Mouse (Mus musculus) limb, embryonic 15.5 days (tissue): Measurements from ENCODE around the gene Tob2. TPM values are rescaled to one million over a fixed set of nuclear protein-coding genes. Genes with fewer than 3 reads are reported as not detected.
A peak's percentile ranks its signal among the peaks of the same experiment; 100 is the strongest.

ENCODE experiments used
- ATAC-seq: fragments of 200-750 bp; cut with Nextera tagmentation; 2 replicates; pipeline ENCODE4 v1.8.0; 2017; ENCODE audit warnings: low read depth, moderate TSS enrichment; ENCODE audit not compliant: insufficient number of reproducible peaks, low FRiP score, low TSS enrichment
- H3K27ac ChIP-seq: fragments of 300-500 bp; sonication (generic); 2 replicates; pipeline ENCODE4 v1.5.1; 2015; ENCODE audit warnings: moderate library complexity, mild to moderate bottlenecking, inconsistent platforms
- H3K27me3 ChIP-seq: fragments of 300-500 bp; sonication (generic); 2 replicates; pipeline ENCODE4 v1.6.1; 2015; ENCODE audit warnings: inconsistent platforms
- H3K36me3 ChIP-seq: fragments of 300-500 bp; sonication (generic); 2 replicates; pipeline ENCODE4 v1.6.1; 2015; ENCODE audit warnings: inconsistent platforms
- H3K4me1 ChIP-seq: fragments of 300-500 bp; sonication (generic); 2 replicates; pipeline ENCODE4 v1.6.1; 2015; ENCODE audit warnings: inconsistent platforms
- H3K4me2 ChIP-seq: fragments of 300-500 bp; sonication (generic); 2 replicates; pipeline ENCODE4 v1.6.1; 2015; ENCODE audit warnings: mild to moderate bottlenecking, inconsistent platforms
- H3K4me3 ChIP-seq: fragments of 300-500 bp; sonication (generic); 2 replicates; pipeline ENCODE4 v1.5.1; 2015; ENCODE audit warnings: mild to moderate bottlenecking, inconsistent platforms
- H3K9ac ChIP-seq: fragments of 300-500 bp; sonication (generic); 2 replicates; pipeline ENCODE4 v1.6.1; 2015; ENCODE audit warnings: inconsistent platforms
- H3K9me3 ChIP-seq: fragments of 300-500 bp; sonication (generic); 2 replicates; pipeline ENCODE4 v1.6.1; 2016; ENCODE audit warnings: inconsistent platforms
- WGBS: fragments of 180-500 bp; shearing (Covaris S2); methylation state at CpG from one replicate; pipeline ENCODE4 v1.1.7; 2015; 5-methylcytosine and 5-hydroxymethylcytosine counted together
- polyA plus RNA-seq: library from polyadenylated mRNA; unstranded; fragments of >200 nt; fragmentation: Nextera tagmentation; extraction: Ambion mirVana; gene quantifications from 2 replicates; pipeline ENCODE4 v1.2.1, GENCODE M21; 2015

Gene Tob2
- polyA plus RNA-seq, 1 experiment from 2014 or later, result 29.8 TPM

DNA sequence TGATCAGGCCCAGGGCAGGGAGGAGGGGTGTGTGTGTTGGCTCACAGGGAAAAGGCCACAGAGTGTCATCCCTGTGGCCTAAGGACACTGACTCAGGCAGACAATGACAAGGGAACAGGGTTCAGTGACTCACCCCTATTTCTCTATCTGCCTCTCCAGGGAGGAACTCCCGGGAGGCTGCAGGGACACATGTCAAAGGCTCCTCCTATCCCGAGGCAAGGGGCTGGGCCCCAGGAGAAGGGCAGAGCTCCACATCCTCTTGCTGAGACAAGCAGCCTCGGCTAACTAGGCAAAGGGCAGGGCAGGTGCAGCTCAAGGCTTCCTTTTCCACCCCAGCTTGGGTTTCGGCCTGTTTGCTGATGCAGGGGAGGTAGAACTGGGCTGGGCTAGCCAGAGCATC lies 12.9 kb downstream of the Tob2 start:
- no peak overlapping the region for H3K4me2 ChIP-seq
- peak overlapping the region; percentile 22; the same call in 1 of the 2 replicates for H3K27ac ChIP-seq
- 32% methylated on average over 4 of the region's 4 CpGs for WGBS
- H3K4me3 ChIP-seq, result no peak overlapping the region
- H3K27me3 ChIP-seq, result no peaks in the 10 kb centered on the region
- H3K9ac ChIP-seq, result no peak overlapping the region
- ATAC-seq, result no peak
- H3K9me3 ChIP-seq, result no peaks in the 10 kb centered on the region
- peaks cover 43% of the 10 kb centered on the region for H3K36me3 ChIP-seq
- H3K4me1 ChIP-seq, result no peaks in the 10 kb centered on the region

DNA sequence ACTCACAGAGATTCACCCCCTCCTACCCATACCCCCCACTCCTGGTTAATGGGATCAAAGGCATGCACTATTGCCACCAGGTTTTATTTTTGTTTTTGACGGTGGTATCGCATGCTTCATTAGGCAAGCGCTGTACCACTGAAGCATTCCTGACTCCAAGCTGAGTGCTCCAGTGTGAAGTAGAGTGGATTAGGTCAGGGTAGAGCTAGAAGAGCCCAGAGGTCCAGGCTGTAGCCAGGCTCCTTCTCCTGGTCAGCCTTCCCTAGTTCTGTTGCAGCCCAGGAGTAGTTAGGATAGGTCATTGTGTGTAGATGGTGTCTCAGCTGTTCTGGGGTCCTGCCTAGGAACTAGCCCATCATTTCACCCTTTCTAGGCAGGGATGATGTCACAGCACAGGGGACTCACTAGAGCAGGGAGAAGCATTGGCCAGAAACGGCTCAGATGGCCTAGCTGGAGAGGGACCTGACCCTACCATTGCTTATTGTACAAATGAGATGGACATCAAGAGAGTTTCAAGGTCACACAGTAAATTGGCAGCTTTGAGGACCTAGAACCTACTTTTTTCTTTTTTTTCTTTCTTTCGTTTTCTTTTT lies 13.5 kb downstream of the Tob2 start:
- H3K36me3 ChIP-seq, result peaks cover 37% of the 10 kb centered on the region
- no peak overlapping the region for H3K9ac ChIP-seq
- H3K4me3 ChIP-seq, result no peak overlapping the region
- no peaks in the 10 kb centered on the region for H3K9me3 ChIP-seq
- no peaks in the 10 kb centered on the region for H3K27me3 ChIP-seq
- H3K4me2 ChIP-seq, result no peak overlapping the region
- no peak for ATAC-seq
- peaks cover under 1% of the 10 kb centered on the region; the same call in 1 of the 2 replicates for H3K4me1 ChIP-seq
- no peak overlapping the region for H3K27ac ChIP-seq
- WGBS, result 77% methylated on average over 5 of the region's 5 CpGs

DNA sequence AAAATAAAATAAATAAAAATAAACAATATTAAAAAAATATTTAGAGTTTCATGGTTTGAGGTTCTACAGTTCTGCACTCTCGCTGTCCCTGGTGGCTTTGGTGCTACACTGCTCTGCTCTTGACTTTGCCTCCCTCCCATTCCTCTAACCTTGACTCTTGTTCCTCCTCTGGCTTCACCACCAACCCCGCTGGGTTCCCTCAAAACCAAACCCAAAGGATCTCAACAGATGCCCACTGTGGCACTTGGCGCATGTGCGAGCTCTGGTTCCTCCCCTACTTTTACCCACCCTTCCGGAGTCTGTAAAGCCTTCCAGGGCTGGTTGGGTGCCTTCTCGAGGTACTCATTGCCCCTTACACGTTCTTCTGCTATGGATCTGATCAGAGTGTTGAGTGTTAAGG lies 16.3 kb downstream of the Tob2 start:
- ATAC-seq, result no peak
- Histone ChIP-seq H3K4me3 (no peak overlapping the region), H3K9ac (no peak overlapping the region), H3K4me2 (no peak overlapping the region), H3K27ac (no peak overlapping the region), H3K4me1 (peaks cover 15% of the 10 kb centered on the region), H3K27me3 (no peaks in the 10 kb centered on the region), H3K36me3 (peaks cover 17% of the 10 kb centered on the region; the same call in 1 of the 2 replicates), H3K9me3 (no peaks in the 10 kb centered on the region)
- 86% methylated on average over 7 of the region's 7 CpGs for WGBS

DNA sequence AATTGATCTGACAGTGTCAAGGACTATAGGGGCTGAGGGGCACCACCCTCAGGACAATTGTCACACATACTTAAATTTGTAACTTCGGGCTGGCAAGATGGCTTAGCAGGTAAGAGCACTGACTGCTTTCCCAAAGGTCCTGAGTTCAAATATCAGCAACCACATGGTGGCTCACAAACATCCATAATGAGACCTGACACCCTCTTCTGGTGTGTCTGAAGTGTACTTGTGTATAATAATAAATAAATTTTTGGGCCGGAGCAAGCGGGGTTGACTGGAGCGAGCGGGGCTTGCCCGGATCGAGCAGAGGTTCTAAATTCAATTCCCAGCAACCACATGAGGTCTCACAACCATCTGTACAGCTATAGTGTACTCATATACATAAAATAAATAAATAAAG lies 18.3 kb downstream of the Tob2 start:
- ATAC-seq, result no peak
- H3K4me1 ChIP-seq, result peaks cover 34% of the 10 kb centered on the region
- 90% methylated on average over 7 of the region's 7 CpGs for WGBS
- no peaks in the 10 kb centered on the region for H3K27me3 ChIP-seq
- no peak overlapping the region for H3K9ac ChIP-seq
- H3K4me2 ChIP-seq, result no peak overlapping the region
- H3K27ac ChIP-seq, result no peak overlapping the region
- no peak overlapping the region for H3K4me3 ChIP-seq
- no peaks in the 10 kb centered on the region for H3K36me3 ChIP-seq
- H3K9me3 ChIP-seq, result no peaks in the 10 kb centered on the region

DNA sequence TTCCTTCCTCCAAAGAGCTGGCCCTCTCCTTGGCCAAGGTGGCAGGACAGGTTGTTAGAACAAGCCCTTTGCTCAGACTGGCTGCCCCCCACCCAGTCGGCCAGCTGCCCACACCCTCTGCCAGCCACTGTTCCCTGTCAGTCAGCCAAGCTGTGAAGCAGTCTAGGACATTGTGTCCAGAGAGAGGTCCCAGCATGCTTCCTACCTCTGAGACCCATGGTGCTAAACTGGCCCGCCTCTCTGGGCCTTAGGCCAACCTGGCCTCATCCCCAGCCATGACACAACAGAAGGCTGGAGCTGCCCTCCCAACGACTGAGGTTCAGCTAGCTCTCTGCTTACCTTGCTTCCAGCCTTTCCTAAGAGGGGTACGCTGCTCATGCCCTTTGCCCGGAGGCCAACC lies 19.0 kb downstream of the Tob2 start:
- no peak for ATAC-seq
- Histone ChIP-seq H3K9me3 (no peaks in the 10 kb centered on the region), H3K4me1 (peaks cover 34% of the 10 kb centered on the region), H3K36me3 (no peaks in the 10 kb centered on the region), H3K4me3 (no peak overlapping the region), H3K27ac (no peak overlapping the region), H3K27me3 (no peaks in the 10 kb centered on the region), H3K4me2 (no peak overlapping the region), H3K9ac (no peak overlapping the region)
- WGBS, result 64% methylated on average over 5 of the region's 5 CpGs

DNA sequence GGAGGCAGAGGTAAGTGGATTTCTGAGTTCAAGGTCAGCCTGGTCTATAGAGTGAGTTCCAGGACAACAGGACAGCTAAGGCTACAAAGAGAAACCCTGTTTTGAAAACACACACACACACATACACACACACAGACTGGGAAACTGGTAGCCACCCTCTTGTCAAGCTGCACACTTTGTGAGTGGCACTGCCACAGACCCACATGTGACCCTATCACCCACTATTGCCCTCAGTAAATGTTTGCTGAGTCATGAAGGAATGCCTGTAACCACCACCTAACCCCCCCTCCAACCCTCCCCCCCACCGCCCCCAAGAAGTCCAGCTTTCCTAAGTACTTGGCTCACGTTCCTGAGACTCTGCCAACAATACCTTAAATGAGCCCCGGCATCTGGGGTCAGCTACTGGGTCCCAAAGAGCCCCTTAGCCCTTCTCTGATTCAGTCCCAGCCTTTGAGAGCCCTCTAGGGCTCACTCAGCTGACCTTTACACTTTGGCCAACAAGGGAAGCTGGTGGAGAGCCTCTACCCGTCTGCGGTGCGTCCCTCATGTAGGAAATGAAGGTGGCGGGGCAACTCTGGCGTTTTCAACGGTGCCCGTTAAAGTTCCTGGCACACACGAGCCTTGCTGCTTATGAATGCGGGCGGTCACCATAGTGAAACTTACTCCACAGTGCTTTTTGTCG lies 19.9 kb downstream of the Tob2 start:
- no peaks in the 10 kb centered on the region for H3K36me3 ChIP-seq
- H3K4me2 ChIP-seq, result no peak overlapping the region
- H3K27ac ChIP-seq, result no peak overlapping the region
- no peak for ATAC-seq
- 55% methylated on average over 14 of the region's 14 CpGs for WGBS
- H3K4me1 ChIP-seq, result peaks cover 40% of the 10 kb centered on the region
- no peaks in the 10 kb centered on the region for H3K9me3 ChIP-seq
- H3K27me3 ChIP-seq, result no peaks in the 10 kb centered on the region
- no peak overlapping the region for H3K4me3 ChIP-seq
- no peak overlapping the region for H3K9ac ChIP-seq

DNA sequence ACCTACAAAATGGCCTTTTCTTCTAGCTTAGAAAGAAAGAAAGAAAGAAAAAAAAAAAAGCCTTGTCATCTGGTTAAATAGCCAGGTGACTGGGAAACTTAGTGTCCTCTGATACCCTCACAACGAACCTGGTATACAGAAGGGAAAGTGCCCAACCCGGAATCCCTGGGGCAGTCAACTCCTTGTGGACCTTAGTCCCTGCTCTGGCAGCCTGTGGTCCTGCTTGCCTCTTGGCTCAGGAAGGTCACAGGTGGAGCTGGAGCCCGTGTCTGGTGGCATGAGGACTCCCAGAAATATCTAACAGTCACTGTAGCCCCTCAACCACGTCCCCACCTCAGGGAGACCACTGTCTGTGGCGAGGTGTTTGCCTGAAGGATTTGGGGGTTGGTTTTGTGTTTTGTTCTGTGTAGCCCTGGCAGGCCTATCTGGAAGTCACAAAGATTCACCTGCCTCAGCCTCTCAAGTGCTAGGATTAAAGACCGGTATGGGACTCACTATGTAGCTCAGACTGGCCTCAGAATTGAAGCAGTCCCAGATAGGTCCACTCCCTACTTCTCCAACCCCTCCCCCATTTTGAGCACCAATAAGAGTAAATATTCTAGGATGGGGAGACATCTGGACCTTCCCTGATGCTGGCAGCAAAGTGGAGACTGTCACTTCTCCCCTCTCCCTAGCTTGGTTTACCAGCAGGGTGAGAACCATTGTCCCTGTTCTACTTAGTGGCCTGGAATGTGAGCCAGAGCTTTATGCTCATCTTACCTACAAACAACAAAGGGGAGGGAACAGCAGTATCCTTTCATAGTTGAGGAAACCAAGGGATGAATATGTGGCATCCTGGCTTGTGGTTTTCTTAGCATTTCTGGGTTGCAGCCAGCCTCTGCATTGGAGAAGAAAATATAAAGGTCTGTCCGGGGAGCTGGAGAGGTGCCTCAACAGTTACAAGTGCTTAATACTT lies 21.4 kb downstream of the Tob2 start:
- Histone ChIP-seq H3K36me3 (no peaks in the 10 kb centered on the region), H3K4me3 (no peak overlapping the region), H3K9me3 (no peaks in the 10 kb centered on the region), H3K4me2 (peak overlapping the region; percentile 66), H3K4me1 (peaks cover 40% of the 10 kb centered on the region), H3K27me3 (no peaks in the 10 kb centered on the region), H3K27ac (peak overlapping the region; percentile 68; the same call in 1 of the 2 replicates), H3K9ac (no peak overlapping the region)
- WGBS, result 64% methylated on average over 7 of the region's 7 CpGs
- ATAC-seq, result no peak

DNA sequence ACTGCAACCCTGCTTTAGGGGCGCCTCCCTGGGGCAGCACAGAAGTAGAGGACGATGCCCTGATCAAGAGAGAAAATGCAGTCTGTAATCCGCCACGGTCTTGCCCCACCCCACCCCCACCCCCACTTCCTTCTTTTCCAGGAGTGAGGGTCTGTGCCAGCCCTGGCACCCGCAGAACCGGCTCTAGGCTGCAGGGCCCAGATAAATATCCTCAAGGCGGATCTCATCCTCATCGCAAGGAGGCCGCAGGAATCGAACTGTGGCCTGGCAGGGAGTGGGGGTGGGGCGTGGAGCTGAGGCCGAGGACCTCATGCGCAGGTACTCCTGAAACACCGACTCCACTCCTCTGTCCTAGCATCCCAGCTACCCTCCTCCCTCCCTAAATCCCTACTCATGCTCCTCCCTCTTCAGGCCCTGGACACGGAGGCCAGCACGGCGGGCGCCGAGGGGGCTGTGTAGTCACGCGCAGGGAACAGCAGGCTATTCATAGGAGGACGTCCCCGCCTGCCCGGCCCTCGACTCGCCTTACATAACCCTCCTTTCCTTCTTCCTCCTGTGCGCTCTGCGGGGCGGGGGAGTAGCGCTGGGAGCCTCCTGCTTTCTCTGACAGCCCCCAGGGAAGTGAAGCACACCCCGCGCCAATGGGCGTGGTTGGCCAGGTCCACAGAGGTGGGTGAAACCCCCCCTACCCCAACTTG lies 22.3 kb downstream of the Tob2 start:
- H3K4me3 ChIP-seq, result peak overlapping the region; percentile 36
- peak overlapping the region; percentile 7 for H3K9ac ChIP-seq
- peak overlapping the region; percentile 66 for H3K4me2 ChIP-seq
- peak; percentile 84 for ATAC-seq
- no peaks in the 10 kb centered on the region for H3K36me3 ChIP-seq
- 2% methylated on average over 33 of the region's 33 CpGs for WGBS
- peak overlapping the region; percentile 68 for H3K27ac ChIP-seq
- H3K9me3 ChIP-seq, result no peaks in the 10 kb centered on the region
- H3K27me3 ChIP-seq, result no peaks in the 10 kb centered on the region
- H3K4me1 ChIP-seq, result peaks cover 45% of the 10 kb centered on the region

DNA sequence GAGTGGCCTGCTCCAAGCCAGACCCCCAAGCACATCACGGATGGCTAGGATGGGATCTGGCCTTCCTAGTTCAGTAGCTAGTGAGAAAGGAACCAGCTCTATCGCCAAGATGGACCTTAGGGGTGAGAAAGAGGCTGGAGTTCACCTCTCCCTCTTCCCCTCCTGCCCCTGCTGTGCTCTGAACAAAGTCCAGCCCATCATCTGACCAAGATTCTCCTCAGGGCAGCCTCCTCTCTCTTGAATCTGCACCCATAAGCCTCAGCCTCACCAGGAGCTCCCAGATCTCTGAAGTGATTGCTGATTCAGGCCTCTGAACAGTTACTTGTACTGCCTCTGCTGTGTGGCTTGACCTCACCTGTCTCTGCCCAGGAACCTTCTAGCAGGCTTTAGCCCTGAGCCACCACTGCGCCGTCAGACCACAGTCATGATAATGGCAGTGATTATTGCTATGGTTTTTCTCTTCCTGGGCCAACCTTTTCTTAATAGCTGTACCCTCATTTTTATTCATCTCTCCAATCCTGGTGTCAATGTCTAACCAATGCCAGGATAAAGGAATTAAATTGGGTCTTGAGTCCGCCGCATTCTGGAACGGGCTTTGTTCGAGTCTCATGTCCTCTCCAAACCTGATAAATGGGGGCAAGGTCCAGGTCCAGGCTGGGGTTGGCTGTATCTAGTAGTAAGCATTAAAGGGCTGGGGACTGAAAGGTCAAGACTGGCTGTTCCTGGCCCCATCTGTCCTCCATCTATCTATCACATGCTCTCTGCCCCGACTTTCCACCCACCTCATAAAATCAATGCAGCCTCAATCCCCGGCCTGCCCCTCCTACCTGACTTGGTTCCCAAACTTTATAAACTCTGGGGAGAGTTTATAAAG lies 23.4 kb downstream of the Tob2 start:
- ATAC-seq, result no peak
- 58% methylated on average over 10 of the region's 10 CpGs for WGBS
- Histone ChIP-seq H3K36me3 (no peaks in the 10 kb centered on the region), H3K4me3 (peak overlapping the region; percentile 36; the same call in 1 of the 2 replicates), H3K27me3 (no peaks in the 10 kb centered on the region), H3K4me1 (peaks cover 48% of the 10 kb centered on the region), H3K27ac (no peak overlapping the region), H3K4me2 (peak overlapping the region; percentile 66), H3K9me3 (no peaks in the 10 kb centered on the region), H3K9ac (0 out of 2 replicates have a peak overlapping the region, but pooled peaks have one; percentile 7)

DNA sequence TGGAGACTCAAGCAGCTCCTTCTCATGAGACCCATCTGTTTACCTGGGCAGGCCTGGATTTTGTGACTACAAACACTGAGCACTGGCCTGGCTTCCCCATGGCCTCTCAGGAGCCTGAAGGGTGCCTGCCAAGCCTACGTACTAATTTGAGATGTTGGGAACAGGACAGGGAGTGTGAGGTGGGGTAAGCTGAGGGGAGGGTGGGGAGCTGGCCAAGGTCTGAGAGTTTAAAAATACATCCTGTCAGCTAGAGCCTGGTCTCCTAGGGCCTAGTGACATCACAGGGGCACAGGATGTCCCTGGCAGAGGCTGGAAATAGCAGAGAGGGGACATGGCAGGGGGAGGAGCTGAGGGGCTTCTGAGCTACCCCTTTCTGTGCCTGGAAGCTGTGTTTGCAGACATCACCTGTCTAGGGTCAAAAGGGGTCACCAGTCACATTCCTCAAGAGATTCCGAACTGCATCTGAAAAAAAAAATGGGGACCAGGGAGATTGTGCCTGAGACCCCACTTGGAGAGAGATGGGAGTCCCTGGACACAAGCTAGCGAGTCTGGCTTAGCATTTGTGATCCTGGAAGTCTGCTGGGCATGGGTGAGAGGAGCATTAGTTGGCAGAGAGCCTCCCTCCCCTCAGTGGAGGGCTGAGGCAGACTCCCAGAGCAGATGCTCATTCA lies 24.3 kb downstream of the Tob2 start:
- 50% methylated on average over 3 of the region's 3 CpGs for WGBS
- ATAC-seq, result no peak
- Histone ChIP-seq H3K9me3 (no peaks in the 10 kb centered on the region), H3K27ac (no peak overlapping the region), H3K36me3 (no peaks in the 10 kb centered on the region), H3K4me3 (no peak overlapping the region), H3K4me2 (no peak overlapping the region), H3K4me1 (peaks cover 39% of the 10 kb centered on the region), H3K27me3 (no peaks in the 10 kb centered on the region), H3K9ac (no peak overlapping the region)
